Mouse (Mus musculus) heart, adult 8-10 months (tissue): Measurements from ENCODE around the gene Syngr4. TPM values are rescaled to one million over a fixed set of nuclear protein-coding genes. Genes with fewer than 3 reads are reported as not detected.
"Not testable (repeated sequence)": the region's sequence is repeated elsewhere in the genome, so short reads cannot be mapped to it uniquely, and the experiment has no call there.

Experiments
- DNase-seq: peaks from one replicate; pipeline ENCODE4 v3.0.0; 2022; ENCODE audit warnings: low spot score
- total RNA-seq, 4 experiments: library from RNA; stranded (reverse); gene quantifications; 2 replicates each; pipeline ENCODE4 v1.2.4; 2022

The Syngr4 gene
- total RNA-seq, 4 experiments from 2014 or later: not detected

DNA sequence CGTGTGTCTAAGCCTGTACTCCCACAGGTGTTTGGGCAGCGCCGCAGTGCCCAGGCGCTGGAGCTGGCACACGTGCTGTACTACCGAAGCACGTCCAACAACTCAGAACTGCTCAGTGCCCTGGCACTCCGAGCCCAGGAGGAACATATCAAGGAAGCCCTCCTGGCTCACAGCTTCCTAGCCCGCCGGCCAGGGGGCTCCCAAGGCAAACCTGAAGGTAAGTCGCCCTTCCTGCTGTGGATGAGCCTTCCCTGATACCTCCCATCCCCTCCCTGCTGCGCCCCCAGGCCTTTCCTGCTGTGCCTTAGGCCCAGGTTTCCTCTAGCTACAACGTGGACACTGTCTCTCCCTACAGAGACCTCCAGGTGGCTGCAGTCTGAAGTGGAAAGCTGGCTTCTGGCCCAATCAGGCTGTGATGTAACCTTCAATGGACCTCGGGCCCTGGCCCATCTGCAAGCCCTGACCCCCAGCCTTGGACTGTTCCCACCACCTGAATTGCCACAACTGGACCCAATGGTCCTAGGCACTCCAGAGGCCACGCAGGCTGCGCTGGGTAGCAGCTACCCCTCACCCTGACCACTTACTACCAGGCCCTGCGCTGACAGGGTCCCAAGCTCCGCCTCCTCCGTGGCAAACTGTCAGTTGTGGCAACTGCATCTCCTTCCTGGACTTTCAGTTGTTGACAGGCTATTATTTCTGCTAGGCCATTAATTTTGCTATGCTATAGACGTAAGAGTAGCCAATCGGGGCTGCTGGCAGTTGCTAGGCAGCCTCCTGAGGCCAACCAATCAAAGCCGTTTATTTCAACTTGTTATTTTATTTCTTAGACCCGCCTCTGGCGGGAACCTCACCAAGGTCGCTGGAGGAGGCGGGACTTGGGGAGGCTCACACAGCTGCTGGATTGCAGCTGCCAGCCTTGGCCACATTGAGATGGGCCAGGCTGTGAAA, 19.8 kb upstream of the Syngr4 start:
- peak; percentile 77 for DNase-seq

DNA sequence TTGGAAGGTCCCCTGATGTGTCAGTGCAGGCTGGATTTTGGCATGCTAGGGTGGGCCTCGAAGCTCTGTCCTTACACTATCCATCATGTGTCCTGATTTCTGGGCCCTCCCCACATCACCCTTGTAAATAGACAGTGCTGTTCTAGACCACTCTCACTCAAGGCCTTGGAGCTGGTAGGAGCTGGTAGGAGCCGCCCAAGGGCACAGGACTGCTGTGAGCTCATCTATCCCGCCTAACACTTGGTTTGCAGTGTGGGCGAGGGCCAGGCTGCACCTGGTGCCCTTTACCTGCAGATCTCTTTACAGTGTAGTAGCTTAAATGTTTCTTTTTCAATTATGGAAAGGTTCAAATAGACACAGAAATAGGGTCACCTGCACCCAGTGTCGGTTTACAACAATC, 18.5 kb upstream of the Syngr4 start:
- DNase-seq: no peak

DNA sequence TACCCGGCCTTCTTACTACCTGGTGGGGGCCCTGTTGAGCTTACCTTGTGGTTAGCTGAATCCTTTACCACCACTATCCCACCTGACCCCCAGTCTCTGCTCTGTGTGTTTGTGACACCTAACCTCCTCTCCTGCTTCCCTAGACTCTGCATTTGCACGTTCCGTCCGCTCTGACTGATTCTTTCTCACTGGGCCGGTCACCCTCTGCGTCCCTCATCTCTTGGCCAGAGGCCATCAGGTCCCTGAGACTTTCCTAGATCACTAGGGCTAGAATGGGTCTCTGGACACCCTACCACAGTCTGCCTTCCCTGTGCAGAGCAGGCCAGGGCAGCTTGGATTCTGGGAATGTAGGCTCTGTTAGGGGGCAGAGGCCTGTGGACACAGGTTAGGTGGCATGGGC, 17.6 kb upstream of the Syngr4 start:
- no peak for DNase-seq

DNA sequence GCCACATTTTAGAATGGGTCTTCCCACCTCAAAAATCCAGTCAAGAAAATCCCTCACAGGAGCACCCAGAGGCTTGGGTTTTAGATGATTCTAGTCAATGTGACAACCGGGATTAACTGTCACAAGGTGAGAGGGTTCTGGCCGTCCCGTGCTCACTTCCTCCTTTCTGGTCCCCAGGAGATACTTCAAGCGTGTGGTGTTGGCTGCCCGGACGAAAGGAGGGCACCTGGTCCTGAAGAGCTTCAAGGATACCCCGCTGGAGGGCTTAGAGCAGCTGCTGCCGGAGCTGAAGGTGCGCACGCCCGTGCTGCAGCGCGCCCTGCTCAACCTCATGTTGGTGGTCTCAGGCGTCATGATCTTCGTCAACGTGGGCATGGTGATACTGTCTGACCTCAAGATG, 12.6 kb upstream of the Syngr4 start:
- DNase-seq: no peak

DNA sequence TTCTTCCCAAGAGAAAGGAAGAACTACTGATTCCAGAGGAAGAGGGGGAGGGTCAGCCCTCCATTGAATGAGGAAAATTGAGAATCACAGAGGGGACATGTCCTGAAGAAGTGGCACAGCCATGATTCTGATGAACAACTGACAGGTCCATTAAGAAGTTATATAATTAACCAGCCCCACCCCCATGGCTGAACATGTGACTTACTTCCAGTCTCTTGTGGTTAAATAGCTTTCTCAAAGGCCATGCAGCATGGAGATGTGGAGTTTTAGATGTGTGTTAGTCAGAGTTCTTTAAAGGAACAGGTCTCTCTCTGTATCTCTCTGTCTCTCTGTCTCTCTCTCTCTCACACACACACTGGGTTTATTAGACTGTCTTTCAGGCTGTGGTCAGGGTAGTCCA, 11.9 kb upstream of the Syngr4 start:
- no peak for DNase-seq

DNA sequence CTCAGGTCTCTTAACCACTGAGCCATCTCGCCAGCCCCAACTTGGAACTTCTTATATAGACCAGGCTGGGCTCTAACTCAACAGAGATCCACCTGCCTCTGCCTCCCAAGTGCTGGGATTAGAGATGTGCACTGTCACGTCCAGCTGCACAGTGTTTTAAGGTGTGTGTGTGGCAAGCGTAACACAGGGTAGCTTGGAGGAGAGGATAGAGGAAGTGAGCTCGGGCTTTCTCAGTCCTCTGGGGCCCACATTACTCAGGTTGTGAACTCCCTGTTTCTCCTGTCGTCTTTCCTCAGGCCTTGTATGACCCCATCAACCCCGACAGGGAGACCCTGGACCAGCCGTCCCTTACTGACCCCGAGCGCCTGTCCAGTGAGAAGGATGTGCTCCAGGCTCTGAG, 10.1 kb upstream of the Syngr4 start:
- DNase-seq: no peak

DNA sequence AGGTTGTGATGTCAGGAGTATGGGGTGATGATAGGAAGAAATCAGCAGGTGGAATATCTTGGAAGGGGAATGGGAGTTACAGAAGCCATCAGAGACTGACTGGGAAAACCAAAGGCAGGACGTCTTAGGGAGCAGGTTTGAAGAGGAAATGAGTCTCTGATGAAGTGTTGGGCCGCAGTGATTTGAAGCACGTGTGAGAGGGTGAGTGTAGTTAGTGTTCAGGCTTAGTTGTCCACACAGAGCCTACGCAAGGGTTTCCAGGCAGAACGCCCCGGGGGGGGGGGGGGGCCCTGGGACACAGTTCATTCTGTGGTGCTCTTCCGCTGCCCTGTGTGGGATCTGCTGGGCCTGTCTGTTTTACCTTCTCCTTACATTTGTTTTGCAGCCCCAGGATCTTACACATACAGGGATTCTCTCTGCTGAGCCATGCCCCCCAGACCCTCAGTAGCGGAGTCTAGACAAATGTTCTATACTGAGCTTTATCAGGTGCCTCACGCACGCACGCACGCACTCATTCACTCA, 6.0 kb upstream of the Syngr4 start:
- no peak for DNase-seq

DNA sequence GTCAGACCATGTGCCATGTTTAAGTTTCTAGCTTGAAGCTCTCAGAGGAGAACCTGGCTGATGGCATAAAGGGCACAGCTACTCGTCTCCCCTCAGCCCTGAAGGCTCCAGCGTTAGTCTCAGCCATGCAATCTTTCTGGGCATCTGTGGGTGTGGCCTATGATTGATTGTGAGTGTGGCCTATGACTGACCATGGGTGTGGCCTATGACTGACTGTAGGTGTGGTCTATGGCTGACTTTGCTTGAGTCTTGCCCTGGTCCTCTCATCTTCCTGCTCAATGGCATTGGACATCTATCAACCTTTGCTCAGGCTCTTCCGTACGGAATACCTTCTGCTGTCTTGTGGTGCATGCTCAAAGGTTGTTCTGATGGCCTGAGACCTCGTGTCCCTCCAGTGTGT, 5.0 kb upstream of the Syngr4 start:
- no peak for DNase-seq

DNA sequence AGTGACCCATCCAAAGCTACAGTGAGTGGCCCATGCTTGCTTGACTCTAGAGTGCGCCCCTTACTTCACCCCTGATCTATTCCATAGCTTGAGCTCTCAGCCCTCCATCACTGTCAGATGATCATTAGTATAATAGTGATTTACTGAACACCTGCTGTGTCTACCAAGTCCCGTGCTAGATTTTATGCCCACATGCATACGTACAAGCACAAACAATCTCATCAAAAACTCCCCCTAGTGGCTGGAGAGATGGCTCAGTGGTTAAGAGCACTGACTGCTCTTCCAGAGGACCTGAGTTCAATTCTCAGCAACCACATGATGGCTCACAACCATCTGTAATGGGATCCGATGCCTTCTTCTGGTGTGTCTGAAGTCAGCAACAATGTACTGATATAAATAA, 1.6 kb upstream of the Syngr4 start:
- DNase-seq: peak; percentile 21

DNA sequence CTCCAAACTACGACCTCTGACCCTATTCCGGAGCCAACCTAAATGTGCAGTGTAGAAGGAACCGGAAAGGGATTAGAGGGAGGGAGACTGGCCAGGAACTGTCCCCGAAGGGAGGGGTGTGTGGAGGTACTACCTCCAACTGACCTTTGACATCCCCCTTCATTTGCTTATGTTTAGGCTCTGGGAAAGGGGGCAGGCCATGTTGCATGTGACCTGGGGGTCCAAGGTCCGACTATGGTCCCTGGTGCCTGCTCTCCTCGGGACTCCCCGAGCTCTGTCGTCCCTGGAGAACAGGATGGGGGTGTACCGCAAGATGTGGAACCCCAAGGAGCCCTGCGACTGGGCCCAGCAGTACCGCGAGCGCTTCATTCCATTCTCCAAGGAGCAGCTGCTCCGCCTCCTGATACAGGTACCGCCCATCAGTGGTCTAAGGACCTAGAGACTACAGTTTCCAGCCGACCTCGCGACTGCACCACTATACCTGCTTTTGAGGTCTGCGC, 794 bp upstream of the Syngr4 start:
- no peak for DNase-seq

DNA sequence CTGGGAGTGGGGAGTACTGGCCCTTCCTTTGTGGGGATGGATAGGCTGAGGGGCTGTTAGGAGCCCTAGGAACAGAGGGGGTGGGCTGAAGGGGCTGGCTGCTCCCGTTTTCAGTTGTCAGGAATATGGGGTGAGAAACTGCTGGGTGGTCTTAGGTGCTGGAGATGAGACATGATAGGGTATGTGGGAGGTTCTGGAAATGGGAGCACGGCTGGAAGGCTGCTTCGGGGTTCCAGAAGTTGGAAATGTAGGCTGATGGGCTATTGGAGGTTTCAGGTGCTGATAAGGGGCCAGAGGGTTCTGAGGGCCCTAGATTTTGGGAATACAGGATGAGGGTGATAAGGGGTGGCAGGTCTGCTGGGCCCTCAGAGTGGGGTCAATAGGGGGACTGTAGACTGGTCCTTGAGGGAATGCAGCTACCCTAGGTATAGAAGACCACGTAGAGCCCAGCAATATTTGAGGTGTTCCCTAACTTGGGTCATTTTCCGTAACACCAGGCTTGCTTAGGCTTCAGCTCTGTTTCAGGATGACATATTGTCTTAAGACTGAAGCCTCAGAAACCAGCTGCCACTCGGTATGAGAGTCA, 490 bp downstream of the Syngr4 start:
- no peak for DNase-seq

DNA sequence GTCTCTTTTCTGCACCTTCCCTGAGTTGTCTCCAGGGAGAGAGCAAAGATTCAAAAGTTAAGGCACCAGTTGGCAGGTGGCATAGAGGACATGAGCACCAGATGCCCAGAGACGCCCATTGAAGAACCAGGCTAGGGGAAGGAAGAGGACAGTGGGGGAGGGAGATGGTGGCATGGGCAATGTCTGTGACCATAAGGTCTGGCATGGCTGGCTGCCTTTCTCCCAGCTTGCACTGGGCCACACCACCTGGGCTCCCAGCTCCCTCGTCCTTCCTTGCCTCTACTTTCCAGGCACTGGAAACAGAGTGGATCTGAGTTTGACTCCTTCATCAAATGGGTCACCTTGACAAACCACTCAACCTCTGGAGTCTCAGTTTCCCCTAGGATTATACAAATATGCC, 3.9 kb downstream of the Syngr4 start:
- DNase-seq: no peak

DNA sequence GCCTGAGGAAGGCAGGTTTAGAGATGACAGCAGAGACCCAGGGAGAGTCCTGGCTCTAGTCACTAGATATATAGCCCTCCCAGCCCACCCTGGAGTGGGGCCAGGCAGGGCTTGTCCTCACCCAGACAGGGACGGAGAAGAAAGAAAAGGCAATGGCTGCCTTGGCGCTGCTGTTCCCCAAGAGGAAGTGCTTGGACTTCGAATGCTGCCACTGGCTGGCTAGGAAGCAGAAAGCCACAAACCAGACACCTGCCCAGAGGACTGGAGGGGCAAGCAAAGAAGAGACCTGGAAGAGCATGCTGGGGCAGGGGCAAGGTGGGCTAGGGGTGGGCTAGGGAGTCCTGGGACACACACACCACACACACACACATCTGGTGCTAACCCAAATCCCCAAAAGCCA, 9.3 kb downstream of the Syngr4 start:
- no peak for DNase-seq

DNA sequence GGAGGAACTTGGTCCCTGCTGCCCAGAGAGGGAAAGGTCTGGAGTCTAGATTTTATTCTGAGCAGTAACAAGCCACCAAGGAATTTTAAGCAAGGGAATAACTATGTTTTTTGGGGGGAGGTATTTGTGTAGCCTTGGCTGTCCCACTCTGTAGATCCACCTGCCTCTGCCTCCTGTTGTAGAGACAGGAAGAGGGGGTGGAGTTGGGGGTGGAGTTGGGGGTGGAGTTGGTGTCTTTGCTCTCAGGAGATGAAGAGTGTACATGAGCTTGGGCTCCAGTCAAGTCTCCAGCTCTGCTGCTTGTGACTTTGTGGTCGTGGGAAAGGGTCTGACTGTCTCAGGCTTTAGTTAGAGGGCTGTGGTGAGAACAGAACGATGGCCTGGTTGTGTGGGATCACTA, 15.5 kb downstream of the Syngr4 start:
- no peak for DNase-seq

DNA sequence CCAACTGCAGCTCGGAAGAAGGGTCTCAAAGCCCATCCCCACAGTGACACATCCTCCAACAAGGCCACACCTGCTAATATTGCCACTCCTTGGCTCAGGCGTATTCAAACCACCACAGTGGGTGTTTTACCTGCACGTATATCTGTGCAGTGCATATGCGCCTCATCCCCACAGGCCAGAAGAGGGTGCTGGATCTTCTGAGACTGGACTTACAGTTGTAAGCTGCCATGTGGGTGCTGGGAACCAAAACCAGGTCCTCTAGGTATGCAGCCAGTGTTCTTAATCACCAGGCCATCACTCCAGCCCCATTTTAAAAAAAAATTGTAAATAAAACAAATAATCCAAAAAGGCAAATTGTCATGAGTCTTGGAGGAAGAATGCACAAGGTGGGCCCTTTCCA, 16.0 kb downstream of the Syngr4 start:
- DNase-seq: no peak

DNA sequence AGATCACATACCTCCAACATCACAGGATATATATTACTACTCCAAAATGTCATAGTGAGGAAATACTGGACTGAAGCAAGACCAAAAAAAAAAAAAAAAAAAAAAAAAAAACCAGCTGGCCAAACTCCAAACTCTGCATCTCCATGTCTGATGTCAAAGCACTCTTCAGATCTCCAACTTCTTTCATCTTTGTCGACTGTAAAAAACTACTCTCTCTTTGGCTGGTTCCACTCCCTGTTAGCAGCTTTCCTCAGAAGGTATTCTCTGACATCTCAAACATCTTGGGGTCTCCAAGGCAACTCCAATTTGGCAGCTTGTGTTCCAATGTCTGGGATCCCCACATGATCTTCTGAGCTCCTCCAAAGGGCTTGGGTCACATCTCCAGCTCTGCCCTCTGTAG, 18.2 kb downstream of the Syngr4 start, which contains the start of gene Grin2d:
Gene Grin2d (minus strand): TSS at position 101 of the 400 bp plus-strand sequence.
- DNase-seq: not testable (repeated sequence)

DNA sequence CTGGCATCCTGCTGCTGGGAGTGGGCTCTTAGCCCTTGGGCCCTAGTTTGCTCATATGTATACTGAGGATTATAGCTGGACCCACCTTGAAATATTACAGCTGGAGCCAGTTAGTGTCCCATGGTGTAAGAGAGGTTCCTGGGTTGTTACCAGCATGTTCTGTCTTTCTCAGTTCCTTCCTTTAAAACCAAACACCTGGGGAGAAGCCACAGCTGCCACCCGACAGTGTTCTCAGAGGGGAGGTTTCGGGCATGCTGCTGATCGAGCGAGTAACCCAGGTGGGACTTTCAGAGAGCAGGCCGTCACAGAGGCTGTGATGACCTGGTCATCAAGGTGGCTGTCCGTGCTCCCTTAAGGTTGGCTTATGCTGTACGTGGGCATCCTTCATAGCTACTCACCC, 19.6 kb downstream of the Syngr4 start:
- DNase-seq: no peak

DNA sequence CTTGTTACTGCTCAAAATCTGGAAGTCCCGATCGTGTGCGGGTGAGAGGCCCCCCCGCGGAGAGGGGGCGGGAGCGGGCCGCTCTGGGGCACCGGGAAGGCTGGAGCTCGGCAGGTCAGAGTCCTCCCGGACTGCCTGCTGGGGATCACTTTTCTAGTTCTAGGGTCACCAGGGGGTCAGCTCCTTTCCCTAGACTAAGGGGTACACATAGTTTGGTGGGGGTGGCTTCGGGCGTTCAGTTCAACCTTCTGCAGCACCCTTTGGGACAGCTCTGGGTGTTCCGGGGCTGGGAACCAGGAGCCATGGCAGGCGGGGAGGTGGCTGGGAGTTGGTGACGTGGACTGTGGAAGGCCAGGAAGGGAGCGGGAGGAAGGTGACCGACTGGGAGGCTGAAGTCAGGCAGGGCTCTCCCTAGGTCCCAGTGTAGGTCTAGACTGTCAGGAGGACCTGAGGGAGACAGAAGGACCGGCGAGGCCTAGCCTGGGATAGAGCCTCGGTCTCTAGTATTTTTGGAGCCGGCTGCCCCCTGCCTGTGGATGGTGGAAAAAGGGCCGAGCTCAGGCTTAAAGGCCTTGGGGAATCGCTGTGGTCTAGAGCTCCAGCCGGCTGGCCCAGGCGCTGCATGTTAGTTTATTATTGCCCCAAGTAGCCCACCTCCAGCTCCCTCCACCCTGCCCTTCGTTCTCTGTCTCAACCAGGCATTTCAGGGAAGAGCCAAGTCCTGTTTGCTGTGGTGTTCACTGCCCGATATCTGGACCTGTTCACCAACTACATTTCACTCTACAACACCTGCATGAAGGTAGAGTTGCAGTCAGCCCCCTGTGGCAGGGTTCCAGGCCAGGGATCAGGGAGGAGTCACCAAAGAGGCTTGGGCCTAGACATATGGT, 23.2 kb downstream of the Syngr4 start:
- peak; percentile 52 for DNase-seq

DNA sequence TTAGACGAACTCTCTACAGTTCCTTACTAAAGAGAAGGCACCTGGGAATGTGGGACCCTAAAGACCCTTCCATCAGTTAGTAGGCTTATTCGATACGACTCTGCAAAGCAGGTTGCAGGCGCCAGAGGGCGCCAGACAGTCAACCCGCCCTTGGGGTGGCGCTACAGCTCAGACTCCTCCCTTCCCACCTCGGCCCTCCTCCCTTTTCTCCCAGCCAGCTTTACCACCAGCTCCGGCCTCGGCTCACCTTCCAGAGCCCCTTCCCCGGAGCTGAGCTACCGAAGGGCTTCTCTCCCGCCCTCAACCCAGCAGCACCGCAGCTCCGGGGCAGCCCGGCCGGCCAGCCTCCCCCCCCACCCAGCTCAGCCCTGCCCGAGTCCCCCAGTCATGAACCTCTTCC, 23.9 kb downstream of the Syngr4 start, which contains the start of gene Kdelr1:
Gene Kdelr1 (plus strand): TSS at position 149 of the 400 bp plus-strand sequence.
- peak; percentile 89 for DNase-seq

DNA sequence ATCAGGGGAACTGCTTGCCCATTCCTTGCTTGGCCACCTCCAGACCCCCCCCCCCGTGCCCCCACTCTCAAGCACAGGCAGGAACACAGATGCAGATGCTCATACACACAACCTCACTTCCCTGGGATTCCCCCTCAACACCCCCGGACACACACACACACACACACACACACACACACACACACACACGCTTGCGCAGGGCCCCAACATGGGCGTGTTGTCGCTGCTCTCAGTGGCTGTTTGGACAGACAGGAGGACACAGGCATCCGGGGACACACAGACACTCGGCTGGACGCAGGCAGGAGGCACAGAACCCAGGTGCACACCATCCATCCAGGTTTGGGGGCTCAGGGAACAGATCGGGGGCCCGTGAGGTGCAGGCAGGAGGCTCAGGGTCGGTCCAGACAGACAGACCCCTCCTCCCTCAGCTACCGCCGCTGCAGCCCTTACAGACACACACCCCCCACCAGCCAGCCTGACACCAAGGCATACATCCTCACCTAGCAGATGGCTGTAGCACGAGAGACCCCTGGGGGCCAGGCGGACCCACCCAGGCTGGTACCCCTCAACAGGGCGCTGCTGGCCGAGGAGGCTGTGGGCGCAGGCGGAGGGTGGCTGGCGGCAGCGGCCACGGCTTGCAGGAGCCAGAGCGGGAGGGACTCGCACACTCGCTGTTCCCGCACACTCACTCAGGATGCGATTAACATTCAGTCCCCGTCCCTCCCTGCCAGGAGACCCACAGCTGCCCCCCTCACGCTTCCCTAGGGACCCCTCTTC, 26.0 kb downstream of the Syngr4 start:
- DNase-seq: no peak

DNA sequence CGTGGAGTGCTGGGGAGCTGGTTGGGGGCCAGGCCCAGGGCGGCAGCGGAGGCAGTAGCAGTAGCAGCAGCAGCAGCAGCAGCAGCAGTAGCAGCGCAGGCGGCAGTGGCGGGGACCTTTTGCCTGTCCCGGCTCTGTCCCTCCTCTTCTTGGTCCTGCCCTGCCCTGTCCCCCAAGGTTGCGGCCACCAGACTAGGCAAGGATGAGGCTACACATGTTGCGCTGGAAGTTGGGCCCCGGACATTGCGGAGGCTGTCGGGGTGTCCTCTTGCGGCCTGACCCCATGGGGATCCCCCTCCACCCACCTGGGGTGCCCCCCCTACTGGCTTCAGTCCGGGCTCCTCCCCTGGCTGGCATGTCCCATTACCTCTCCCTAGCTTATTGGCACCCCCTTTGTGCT, 26.7 kb downstream of the Syngr4 start:
- DNase-seq: no peak
